Mouse (Mus musculus): ENCODE measurements at regions not wholly inside any gene's neighbourhood (a gene's known extent, or its start where the extent isn't known, plus 50 kb on each side); places are given as distances from the start of the nearest gene placed in this dataset.
A peak's percentile ranks its signal among the peaks of the same experiment; 100 is the strongest.

DNA sequence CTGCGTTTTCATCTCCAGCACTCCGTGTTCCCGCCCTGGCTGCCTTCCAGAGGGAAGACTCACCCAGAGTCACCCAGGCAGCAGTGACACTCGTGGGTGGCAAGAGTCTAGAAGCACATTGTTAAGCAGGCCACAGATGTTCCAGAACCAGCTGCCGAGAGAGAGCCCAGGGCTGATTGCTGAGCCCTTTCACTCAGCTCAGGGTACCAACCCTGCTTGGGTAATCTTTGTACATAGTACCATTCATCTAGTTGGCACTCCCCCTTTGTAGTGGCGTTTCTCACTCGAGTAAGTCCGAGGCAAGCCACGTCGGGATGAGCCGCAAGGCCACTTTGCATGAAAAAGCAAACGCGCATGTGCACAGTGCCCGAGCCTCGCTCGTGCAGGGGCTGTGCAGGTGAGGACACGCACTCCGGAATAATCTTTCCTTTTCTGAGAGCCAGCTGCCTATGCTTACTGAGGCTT lies 156.9 kb downstream of the Zfp281 start:
- ATAC-seq (ENCODE audit: low TSS enrichment) = peak; percentile 80

DNA sequence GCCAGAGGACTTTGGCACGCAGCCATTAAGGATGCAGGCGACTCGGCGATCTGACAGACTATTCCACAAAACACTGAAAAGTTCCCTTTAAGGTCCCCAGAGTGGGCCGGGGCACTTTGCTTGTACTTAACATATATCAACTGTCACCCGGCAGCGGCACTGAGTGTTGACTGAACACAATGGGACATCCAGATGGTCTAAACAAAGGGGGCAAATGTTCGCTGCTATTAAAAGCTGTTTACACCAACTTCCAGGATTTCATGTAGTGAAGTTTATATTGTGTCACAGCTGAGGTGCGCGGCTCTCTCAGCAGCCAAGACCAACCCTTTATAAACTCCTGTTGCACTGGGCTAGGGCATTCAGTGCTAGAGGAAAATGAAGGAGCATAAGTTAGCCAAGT lies 157.6 kb downstream of the Zfp281 start:
- ATAC-seq (ENCODE audit: low TSS enrichment) = no peak

DNA sequence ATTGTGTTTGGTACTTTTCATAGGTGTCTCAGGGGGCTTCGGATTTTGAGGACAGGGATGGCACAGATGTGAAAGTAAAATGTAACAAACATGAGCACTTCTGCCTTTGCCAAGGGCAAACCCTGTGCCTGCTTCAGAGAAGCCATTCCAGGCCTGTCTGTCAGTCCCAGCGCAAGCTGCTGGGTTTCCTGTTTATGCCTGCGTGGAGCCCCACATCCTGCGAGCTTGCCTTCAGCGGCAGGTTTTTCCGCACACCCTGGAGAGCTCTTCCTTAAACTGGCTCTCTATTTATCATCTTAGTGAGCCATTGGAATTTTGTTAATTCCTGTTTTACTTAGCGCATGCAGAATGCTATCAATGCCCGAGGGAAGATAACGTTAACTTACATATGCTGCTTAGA lies 159.5 kb downstream of the Zfp281 start:
- no peak for ATAC-seq (ENCODE audit: low TSS enrichment)

DNA sequence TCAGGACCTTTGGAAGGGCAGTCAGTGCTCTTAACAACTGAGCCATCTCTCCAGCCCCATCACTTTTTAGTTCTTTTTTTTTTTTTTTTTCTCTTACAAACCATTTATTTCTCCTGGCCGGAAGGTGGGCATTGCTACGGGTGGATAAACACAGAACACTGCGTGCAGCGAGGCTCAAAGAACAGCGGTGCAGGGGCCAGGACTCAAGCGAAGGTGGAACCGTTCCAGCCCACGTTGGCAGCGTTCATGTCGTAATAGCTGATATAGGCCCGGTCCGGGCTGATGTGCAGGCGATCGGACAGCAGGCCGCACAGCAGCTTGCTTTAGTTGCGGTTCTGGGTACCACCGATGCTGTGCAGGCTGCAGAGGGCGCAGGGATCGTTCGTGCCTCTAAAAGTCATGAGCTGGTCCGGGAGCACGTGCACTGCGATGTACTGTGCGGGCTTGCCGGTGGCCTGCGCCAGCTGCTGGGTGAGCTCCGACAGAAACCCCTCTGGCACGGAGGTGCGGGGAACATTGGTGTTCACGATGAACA lies 164.3 kb downstream of the Zfp281 start:
- no peak for ATAC-seq (ENCODE audit: low TSS enrichment)

DNA sequence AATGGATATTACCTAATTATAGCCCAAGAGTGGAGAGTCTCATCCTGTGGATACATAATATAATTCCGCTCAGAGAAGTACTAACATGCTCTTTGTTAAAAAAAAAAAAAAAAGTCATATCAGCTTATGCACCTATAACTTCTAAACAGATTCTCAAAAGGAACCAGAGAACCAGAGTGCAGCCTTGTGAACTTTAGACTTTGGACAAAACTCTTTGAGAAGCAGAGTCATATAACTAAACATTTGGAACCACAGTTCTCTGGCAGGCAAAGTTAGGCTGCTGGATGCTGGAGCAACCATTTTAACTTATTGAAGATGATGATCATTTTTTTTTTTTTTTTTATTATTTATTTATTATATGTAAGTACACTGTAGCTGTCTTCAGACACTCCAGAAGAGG lies 166.9 kb downstream of the Zfp281 start:
- no peak for ATAC-seq (ENCODE audit: low TSS enrichment)
